Mouse (Mus musculus): Measurements from ENCODE around the gene Olfr6. TPM values are rescaled to one million over a fixed set of nuclear protein-coding genes. Genes with fewer than 3 reads are reported as not detected.
"Not testable (repeated sequence)": the region's sequence is repeated elsewhere in the genome, so short reads cannot be mapped to it uniquely, and the experiment has no call there.

Olfr6 gene
- under 1 TPM; 0.07 to 0.10 TPM for total RNA-seq (2021)

DNA sequence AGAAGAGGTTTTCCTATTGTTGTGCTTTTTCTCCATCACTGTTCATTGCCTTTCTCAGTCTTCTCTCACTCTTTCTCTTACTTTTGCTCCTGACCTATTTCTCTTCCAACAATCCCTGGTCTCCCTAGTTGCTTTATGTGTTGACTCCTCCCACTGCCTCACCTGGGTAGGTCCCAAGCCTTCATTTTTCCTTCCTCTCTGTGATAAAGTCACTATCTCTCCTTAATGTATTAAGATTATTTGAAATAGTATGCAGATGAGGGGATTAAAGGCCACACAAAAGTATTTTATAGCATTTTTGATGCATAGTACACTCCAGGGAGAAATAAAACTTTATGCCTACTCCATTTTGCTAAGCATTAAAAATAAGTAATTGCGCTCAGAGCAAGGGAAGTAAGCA is at the start of gene Olfr6:
Olfr6 (minus strand) TSS at position 101 of the 400 bp plus-strand sequence.
- no peak for DNase-seq (ENCODE audit: extremely low spot score in 1 of 2, low spot score in 1 of 2)

DNA sequence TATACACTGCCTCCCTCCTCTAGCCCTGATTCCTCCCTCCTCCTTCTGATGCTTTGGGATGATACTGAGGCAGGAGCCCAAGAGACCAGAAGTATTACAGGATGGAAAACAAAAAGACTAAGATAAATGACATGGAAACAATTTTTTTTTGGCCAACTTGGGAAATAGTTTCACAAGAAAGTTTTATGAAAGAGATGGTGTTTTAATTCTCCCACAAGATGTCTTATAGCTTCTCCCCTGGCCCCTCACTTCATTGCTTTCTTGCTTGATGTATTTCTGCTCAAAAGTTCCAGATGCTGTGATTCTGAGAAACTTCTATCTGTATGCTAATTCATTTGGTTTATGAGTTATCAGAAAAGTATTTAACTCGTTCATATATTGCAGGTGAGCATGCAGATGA is 42.2 kb upstream of the Olfr6 start, which contains the start of gene Olfr2:
Olfr2 (minus strand) TSS at position 101 of the 400 bp plus-strand sequence.
- DNase-seq (ENCODE audit: extremely low spot score in 1 of 2, low spot score in 1 of 2) = no peak

DNA sequence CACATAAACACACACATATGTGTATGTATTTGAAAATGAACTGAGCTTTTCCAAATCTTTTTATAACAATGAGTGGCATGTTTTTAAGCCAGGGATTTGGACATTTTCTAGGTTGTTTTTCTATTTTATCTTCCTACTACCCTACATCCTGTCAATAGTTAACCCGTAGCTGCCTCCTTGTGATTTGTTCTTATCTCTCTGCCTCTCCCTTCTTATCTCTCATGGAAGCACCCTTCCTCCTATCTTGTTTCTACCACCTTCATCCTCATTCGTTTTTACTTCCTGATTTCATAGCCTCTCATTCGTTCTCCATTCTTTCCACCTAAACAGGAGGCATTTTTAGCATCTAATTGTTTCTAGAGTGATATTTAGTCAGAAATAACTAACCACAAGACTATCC is 40.4 kb upstream of the Olfr6 start:
- DNase-seq (ENCODE audit: extremely low spot score in 1 of 2, low spot score in 1 of 2) = no peak

DNA sequence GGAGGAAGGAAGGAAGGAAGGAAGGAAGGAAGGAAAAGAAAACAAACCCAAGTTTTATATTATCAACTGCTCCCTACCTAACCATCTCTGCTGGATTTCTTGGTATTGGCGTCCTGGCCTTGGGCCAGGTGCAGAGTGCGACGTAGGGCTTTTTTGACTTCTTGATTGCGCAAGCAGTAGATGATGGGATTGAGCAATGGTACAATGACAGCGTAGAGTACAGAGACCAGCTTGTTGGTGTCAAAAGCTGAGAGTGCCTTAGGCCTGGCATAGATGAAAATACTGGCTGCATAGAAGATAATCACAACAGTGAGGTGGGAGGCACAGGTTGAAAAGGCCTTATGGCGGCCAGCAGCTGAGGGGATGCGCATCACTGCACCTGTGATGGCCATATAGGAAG is 37.1 kb upstream of the Olfr6 start:
- no peak for DNase-seq (ENCODE audit: extremely low spot score in 1 of 2, low spot score in 1 of 2)

DNA sequence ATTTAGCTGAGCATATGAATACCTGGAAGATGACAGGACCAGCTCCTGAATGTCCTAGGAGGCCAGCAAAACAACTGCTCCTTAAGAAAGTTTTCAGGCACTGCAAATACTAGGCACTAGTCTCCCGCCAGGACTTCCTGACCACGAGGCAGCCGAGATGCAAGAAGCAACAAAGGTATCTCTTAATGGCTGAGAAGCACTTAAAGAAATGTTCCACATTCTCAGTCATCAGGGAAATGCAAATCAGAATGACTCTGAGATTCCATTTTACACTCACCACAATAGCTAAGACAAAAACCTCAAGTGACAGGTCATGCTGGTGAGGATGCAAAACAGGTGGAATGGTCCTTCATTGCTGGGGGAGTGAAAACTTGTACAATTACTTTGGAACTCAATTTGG is 21.5 kb upstream of the Olfr6 start:
- no peak for DNase-seq (ENCODE audit: extremely low spot score in 1 of 2, low spot score in 1 of 2)

DNA sequence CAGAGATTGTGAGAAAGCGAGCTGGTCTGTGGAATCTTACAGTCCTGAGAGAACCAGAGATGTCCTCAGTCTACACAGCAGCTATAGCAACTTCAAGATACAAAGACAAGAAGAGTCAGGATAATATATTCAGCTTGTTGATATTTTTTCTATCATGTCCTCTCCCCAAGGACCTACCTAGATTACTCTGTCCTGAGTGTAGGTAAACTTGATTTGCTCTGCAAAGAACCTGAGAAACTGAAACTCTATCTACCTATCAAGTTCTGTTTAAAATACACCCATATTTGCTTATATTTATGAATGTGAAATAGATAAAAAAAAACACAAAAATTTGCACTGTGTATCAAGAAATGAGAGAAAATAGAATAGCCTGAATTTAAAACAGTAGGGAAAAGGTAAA is 11.6 kb upstream of the Olfr6 start, which contains the start of gene Olfr711:
Olfr711 (minus strand) TSS at position 101 of the 400 bp plus-strand sequence.
- no peak for DNase-seq (ENCODE audit: extremely low spot score in 1 of 2, low spot score in 1 of 2)

DNA sequence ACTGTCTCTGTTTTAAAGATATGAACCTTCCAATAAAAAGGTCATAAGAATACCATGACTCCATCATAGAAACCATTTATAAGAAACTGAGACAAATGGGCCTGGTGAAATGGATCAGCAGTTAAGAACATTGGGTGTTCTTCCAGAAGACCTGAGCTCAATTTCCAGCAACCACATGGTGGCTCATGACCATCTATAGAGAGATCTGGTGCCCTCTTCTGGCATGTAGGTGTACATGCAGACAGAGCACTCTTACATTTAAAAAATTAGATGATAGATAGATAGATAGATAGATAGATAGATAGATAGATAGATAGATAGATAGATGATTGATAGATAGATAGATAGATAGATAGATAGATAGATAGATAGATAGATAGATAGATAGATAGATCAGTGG is 3.8 kb upstream of the Olfr6 start:
- DNase-seq (ENCODE audit: extremely low spot score in 1 of 2, low spot score in 1 of 2) = not testable (repeated sequence)

DNA sequence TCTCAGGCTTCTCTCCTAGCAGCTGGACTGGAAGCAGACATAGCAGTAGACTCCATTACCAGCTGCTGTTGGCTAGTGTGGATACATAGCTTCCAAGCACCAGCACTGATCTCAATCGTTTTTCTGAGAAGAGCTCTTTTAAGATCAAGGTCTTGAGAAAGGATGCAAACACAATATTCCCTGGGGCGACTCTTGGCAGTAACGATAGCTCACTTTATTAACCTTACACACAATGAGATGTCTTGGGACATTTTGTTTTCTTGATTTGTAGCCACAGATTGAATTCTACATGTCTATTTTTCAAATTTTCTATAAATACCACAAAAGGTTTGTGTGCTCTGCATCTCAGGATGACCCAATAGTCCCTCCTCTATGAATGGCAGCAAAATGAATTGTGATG is 15.5 kb downstream of the Olfr6 start, which contains the start of gene Olfr710:
Olfr710 (minus strand) TSS at position 101 of the 400 bp plus-strand sequence.
- no peak for DNase-seq (ENCODE audit: extremely low spot score in 1 of 2, low spot score in 1 of 2)

DNA sequence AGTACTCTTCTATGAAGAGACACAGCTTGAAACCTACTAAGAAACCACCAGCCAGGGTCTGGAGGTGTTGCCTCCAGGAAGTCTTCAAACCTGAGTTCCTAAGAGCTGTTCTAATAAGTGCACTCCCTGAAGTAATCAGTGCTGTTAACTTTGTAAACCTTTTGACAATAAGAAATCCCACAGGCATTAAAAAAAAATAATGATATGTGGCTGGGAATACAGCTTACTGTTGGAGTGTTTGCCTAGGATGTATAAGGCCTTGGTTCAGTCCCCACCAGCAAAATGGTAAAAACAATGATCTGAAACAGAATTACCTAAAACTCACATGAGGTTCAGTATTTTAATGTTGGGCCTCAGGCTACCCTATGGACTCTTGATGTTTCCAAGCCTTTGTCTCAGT is 31.6 kb downstream of the Olfr6 start, which contains the start of gene Olfr709-ps1:
Olfr709-ps1 (minus strand) TSS at position 101 of the 400 bp plus-strand sequence.
- no peak for DNase-seq (ENCODE audit: extremely low spot score in 1 of 2, low spot score in 1 of 2)

DNA sequence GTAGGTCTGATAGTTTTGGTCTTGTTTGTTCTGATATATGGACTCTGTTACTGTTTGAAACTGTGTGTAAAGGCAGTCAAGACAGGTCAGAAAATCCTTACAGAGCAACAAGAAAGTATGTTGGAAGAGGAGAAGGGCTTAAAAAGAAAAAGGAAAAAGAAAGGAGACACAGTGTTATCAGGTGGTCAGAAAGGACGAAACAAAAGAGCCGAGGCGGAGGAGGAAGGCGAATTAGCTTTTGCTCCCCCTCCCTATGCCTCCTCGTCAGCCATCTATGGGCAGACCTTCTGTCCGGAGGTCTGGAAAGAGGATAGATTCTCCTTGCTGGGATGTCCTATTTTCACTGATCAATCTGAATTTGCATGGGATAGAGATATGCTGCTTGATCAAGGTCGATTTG is 42.8 kb downstream of the Olfr6 start:
- DNase-seq (ENCODE audit: extremely low spot score in 1 of 2, low spot score in 1 of 2) = not testable (repeated sequence)

DNA sequence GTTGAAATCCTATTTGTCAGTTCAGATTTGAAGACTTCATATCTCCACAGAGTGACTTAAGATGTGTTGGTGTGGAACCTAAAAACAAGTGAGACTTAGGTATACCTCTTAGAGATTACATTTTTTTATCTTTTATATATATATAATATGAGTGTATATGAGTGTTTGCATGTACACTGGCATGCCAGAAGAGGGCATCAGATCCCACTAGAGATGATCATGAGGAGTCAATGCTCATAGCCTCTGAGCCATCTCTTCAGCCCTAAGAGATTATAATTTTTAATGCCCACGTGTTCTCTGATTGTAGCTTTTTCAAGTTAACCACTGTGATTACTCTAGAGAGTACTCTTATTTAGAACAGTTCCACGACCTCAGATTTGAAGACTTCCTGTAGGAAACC is 56.1 kb downstream of the Olfr6 start, which contains the start of gene Olfr1532-ps1:
Olfr1532-ps1 (plus strand) TSS at position 326 of the 400 bp plus-strand sequence.
- DNase-seq (ENCODE audit: extremely low spot score in 1 of 2, low spot score in 1 of 2) = no peak

Other genes starting within 250 kb of the Olfr6 start
- not detected for gene Olfr695, start 247.5 kb downstream of the Olfr6 start, total RNA-seq (2021)
- gene Olfr697, start 221.5 kb downstream of the Olfr6 start, total RNA-seq (2021) = not detected
- not detected for gene Olfr698, start 208.5 kb downstream of the Olfr6 start, total RNA-seq (2021)
- gene Olfr699, start 170.7 kb downstream of the Olfr6 start, total RNA-seq (2021) = not detected
- gene Olfr700, start 155.1 kb downstream of the Olfr6 start, total RNA-seq (2021) = not detected
- gene Olfr701, start 149.8 kb downstream of the Olfr6 start, total RNA-seq (2021) = not detected
- not detected for gene Olfr702, start 130.0 kb downstream of the Olfr6 start, total RNA-seq (2021)
- not detected for gene Olfr703, start 120.6 kb downstream of the Olfr6 start, total RNA-seq (2021)
- not detected for gene Olfr704, start 100.8 kb downstream of the Olfr6 start, total RNA-seq (2021)
- not detected for gene Olfr705, start 87.0 kb downstream of the Olfr6 start, total RNA-seq (2021)
- gene Olfr706, start 75.8 kb downstream of the Olfr6 start, total RNA-seq (2021) = not detected
- not detected for gene Olfr707, start 62.7 kb downstream of the Olfr6 start, total RNA-seq (2021)
- gene Olfr1532-ps1, start 55.9 kb downstream of the Olfr6 start, total RNA-seq (2021) = not detected
- gene Olfr709-ps1, start 31.7 kb downstream of the Olfr6 start, total RNA-seq (2021) = not detected
- not detected for gene Olfr710, start 15.6 kb downstream of the Olfr6 start, total RNA-seq (2021)
- gene Olfr711, start 11.5 kb upstream of the Olfr6 start, total RNA-seq (2021) = not detected
- not detected for gene Olfr2, start 42.1 kb upstream of the Olfr6 start, total RNA-seq (2021)
- gene Olfr713, start 67.2 kb upstream of the Olfr6 start, total RNA-seq (2021) = not detected
- gene Olfr714, start 107.0 kb upstream of the Olfr6 start, total RNA-seq (2021) = not detected
- not detected for gene Olfr17, start 129.3 kb upstream of the Olfr6 start, total RNA-seq (2021)
- not detected for gene Olfr715b, start 146.4 kb upstream of the Olfr6 start, total RNA-seq (2021)
- not detected for gene Olfr715, start 167.1 kb upstream of the Olfr6 start, total RNA-seq (2021)
- not detected for gene Olfr716, start 174.4 kb upstream of the Olfr6 start, total RNA-seq (2021)
- gene Nlrp14, start 203.1 kb upstream of the Olfr6 start, total RNA-seq (2021) = not detected
- not detected for gene Rbmxl2, start 245.5 kb upstream of the Olfr6 start, total RNA-seq (2021)